Mouse (Mus musculus): Measurements from ENCODE around the gene Sema4g. TPM values are rescaled to one million over a fixed set of nuclear protein-coding genes. Genes with fewer than 3 reads are reported as not detected.
"Not testable (repeated sequence)": the region's sequence is repeated elsewhere in the genome, so short reads cannot be mapped to it uniquely, and the experiment has no call there.

The Sema4g gene
- polyA plus RNA-seq, 1 experiment from 2014 or later = 17.6 TPM

GRCm38 (mm10) chr19:45032570-45033332 lies 43.9 kb downstream of the Sema4g start:
- H3K9me3 ChIP-seq (ENCODE audit: control insufficient read depth, low read length) = no peaks in the 10 kb centered on the region
- no peaks in the 10 kb centered on the region for H3K27me3 ChIP-seq (ENCODE audit: control insufficient read depth, insufficient read depth, low read length)
- peaks cover 5% of the 10 kb centered on the region for H3K36me3 ChIP-seq (ENCODE audit: control insufficient read depth, insufficient read depth, low read length)
- 55% methylated on average over 17 of the region's 17 CpGs for WGBS
- H3K4me2 ChIP-seq (ENCODE audit: low read length) = no peak overlapping the region
- H3K4me3 ChIP-seq (replicated peaks; ENCODE audit: low read depth, low read length) = no peak overlapping the region
- no peak overlapping the region for H3K27ac ChIP-seq (replicated peaks; ENCODE audit: low read depth, low read length)
- 0 out of 2 replicates have a peak, but pooled peaks cover 3% of the 10 kb centered on the region for H3K4me1 ChIP-seq (ENCODE audit: control insufficient read depth, insufficient read depth, low read length)
- 0 out of 2 replicates have a peak overlapping the region, but pooled peaks have one; percentile 6 for H3K9ac ChIP-seq (replicated peaks; ENCODE audit: low read length)
- ATAC-seq (ENCODE audit: low FRiP score, low TSS enrichment) = no peak
- peak; percentile 56 for DNase-seq

GRCm38 (mm10) chr19:45036867-45037266 lies 48.0 kb downstream of the Sema4g start:
- Histone ChIP-seq H3K4me1 (ENCODE audit: control insufficient read depth, insufficient read depth, low read length) (no peaks in the 10 kb centered on the region), H3K27me3 (ENCODE audit: control insufficient read depth, insufficient read depth, low read length) (no peaks in the 10 kb centered on the region), H3K27ac (replicated peaks; ENCODE audit: low read depth, low read length) (no peak overlapping the region), H3K4me3 (replicated peaks; ENCODE audit: low read depth, low read length) (no peak overlapping the region), H3K9me3 (ENCODE audit: control insufficient read depth, low read length) (no peaks in the 10 kb centered on the region), H3K9ac (replicated peaks; ENCODE audit: low read length) (no peak overlapping the region), H3K36me3 (ENCODE audit: control insufficient read depth, insufficient read depth, low read length) (no peaks in the 10 kb centered on the region), H3K4me2 (ENCODE audit: low read length) (no peak overlapping the region)
- 23% methylated on average over 16 of the region's 16 CpGs for WGBS
- no peak for DNase-seq
- ATAC-seq (ENCODE audit: low FRiP score, low TSS enrichment) = no peak

GRCm38 (mm10) chr19:45038198-45038597 lies 49.3 kb downstream of the Sema4g start:
- H3K9ac ChIP-seq (replicated peaks; ENCODE audit: low read length); ATAC-seq (ENCODE audit: low FRiP score, low TSS enrichment); H3K4me3 ChIP-seq (replicated peaks; ENCODE audit: low read depth, low read length); H3K4me1 ChIP-seq (ENCODE audit: control insufficient read depth, insufficient read depth, low read length); DNase-seq; H3K27me3 ChIP-seq (ENCODE audit: control insufficient read depth, insufficient read depth, low read length); H3K4me2 ChIP-seq (ENCODE audit: low read length); H3K36me3 ChIP-seq (ENCODE audit: control insufficient read depth, insufficient read depth, low read length); H3K27ac ChIP-seq (replicated peaks; ENCODE audit: low read depth, low read length); H3K9me3 ChIP-seq (ENCODE audit: control insufficient read depth, low read length): not testable (repeated sequence)
- 92% methylated on average over 7 of the region's 7 CpGs for WGBS

DNA sequence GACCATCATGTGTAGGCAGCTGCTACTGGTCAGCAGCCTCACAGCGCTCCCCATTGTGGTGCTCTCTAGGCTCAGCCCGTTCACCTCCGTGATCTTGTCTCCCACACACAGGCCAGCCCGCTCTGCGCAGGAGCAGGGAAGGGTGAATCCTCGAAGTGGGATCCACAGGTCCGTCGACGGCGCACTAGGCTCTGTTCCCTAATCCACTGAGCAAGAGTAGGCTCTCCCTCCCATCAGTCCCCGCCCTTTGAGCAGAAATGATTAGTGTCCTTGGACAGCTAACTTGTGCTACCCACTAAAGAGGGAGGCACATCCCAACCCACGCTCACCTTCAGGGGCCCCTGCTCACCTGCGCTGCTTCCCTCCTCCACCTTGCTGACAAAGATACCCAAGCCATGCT lies 51.3 kb downstream of the Sema4g start:
- no peak overlapping the region for H3K4me3 ChIP-seq (replicated peaks; ENCODE audit: low read depth, low read length)
- H3K27me3 ChIP-seq (ENCODE audit: control insufficient read depth, insufficient read depth, low read length) = peaks cover under 1% of the 10 kb centered on the region; the same call in 1 of the 2 replicates
- WGBS = 57% methylated on average over 13 of the region's 13 CpGs
- H3K4me2 ChIP-seq (ENCODE audit: low read length) = no peak overlapping the region
- no peak overlapping the region for H3K9ac ChIP-seq (replicated peaks; ENCODE audit: low read length)
- DNase-seq = no peak
- no peaks in the 10 kb centered on the region for H3K4me1 ChIP-seq (ENCODE audit: control insufficient read depth, insufficient read depth, low read length)
- H3K9me3 ChIP-seq (ENCODE audit: control insufficient read depth, low read length) = no peaks in the 10 kb centered on the region
- no peak for ATAC-seq (ENCODE audit: low FRiP score, low TSS enrichment)
- no peaks in the 10 kb centered on the region for H3K36me3 ChIP-seq (ENCODE audit: control insufficient read depth, insufficient read depth, low read length)
- no peak overlapping the region for H3K27ac ChIP-seq (replicated peaks; ENCODE audit: low read depth, low read length)

- Histone ChIP-seq H3K9ac (replicated peaks; ENCODE audit: low read length) (no peak overlapping the region), H3K36me3 (ENCODE audit: control insufficient read depth, insufficient read depth, low read length) (peaks cover 3% of the 10 kb centered on the region; the same call in 1 of the 2 replicates), H3K4me3 (replicated peaks; ENCODE audit: low read depth, low read length) (no peak overlapping the region), H3K27ac (replicated peaks; ENCODE audit: low read depth, low read length) (no peak overlapping the region), H3K9me3 (ENCODE audit: control insufficient read depth, low read length) (no peaks in the 10 kb centered on the region), H3K4me2 (ENCODE audit: low read length) (no peak overlapping the region), H3K27me3 (ENCODE audit: control insufficient read depth, insufficient read depth, low read length) (peaks cover 8% of the 10 kb centered on the region; the same call in 1 of the 2 replicates), H3K4me1 (ENCODE audit: control insufficient read depth, insufficient read depth, low read length) (peaks cover 29% of the 10 kb centered on the region)
- DNase-seq (no peak), ATAC-seq (ENCODE audit: low FRiP score, low TSS enrichment) (no peak)
- 70% methylated on average over 11 of the region's 11 CpGs for WGBS
These were observed 55.6 kb downstream of the Sema4g start for GRCm38 (mm10) chr19:45044389-45044927.

DNA sequence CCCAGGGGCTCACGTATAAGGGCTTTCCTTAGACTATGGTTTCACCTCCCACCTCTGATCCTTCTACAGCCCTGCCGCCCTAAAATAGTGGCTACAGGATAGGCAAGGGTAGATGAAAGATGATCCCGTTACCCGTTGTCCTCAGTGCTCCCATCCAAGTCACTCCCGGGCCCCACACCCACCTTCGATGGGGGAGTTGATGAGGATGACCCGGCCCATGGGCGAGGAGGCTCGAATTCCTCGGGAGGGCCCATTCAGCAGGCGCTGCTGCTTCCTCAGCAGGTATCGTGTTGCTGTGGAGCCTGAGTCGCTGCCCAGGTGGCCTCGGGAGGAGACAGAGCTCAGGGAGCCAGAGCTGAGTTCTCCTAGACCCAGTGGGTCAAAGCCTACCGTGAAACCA lies 56.3 kb downstream of the Sema4g start:
- Histone ChIP-seq H3K9me3 (ENCODE audit: control insufficient read depth, low read length) (no peaks in the 10 kb centered on the region), H3K27me3 (ENCODE audit: control insufficient read depth, insufficient read depth, low read length) (peaks cover 8% of the 10 kb centered on the region; the same call in 1 of the 2 replicates), H3K4me1 (ENCODE audit: control insufficient read depth, insufficient read depth, low read length) (peaks cover 35% of the 10 kb centered on the region), H3K36me3 (ENCODE audit: control insufficient read depth, insufficient read depth, low read length) (peaks cover 10% of the 10 kb centered on the region; the same call in 1 of the 2 replicates), H3K9ac (replicated peaks; ENCODE audit: low read length) (no peak overlapping the region), H3K27ac (replicated peaks; ENCODE audit: low read depth, low read length) (no peak overlapping the region), H3K4me2 (ENCODE audit: low read length) (no peak overlapping the region), H3K4me3 (replicated peaks; ENCODE audit: low read depth, low read length) (no peak overlapping the region)
- 52% methylated on average over 15 of the region's 15 CpGs for WGBS
- no peak for ATAC-seq (ENCODE audit: low FRiP score, low TSS enrichment)
- no peak for DNase-seq

DNA sequence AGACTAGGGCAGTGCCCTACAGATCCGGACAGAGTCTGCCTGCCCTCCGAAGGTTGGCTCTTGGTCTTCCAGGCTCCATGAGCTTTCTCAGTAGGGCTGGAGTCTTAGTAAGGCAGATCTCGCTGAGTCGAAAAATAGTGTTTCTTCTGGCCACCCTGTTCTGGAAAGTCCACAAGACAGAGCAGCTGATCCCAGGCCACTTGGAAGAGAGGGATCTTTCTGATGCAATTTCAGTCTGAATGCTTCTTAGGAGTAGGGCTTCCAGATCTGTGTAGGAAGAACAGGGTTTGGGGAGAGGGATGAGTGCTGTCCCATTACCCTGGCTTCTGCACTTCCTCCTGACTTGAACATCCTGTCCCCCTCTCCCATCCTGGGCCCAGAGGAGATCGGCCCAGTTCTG lies 56.8 kb downstream of the Sema4g start, which contains the start of gene Pdzd7:
Pdzd7 (minus strand) TSS at position 67 of the 400 bp plus-strand sequence.
- 82% methylated on average over 5 of the region's 5 CpGs for WGBS
- DNase-seq = no peak
- peak within 1 kb of the TSS; percentile 66; the same call in 1 of the 2 replicates for H3K9ac ChIP-seq (replicated peaks; ENCODE audit: low read length)
- H3K9me3 ChIP-seq (ENCODE audit: control insufficient read depth, low read length) = no peaks in the 10 kb centered on the region
- H3K36me3 ChIP-seq (ENCODE audit: control insufficient read depth, insufficient read depth, low read length) = peaks cover 15% of the 10 kb centered on the region
- peak within 1 kb of the TSS; percentile 85 for H3K4me2 ChIP-seq (ENCODE audit: low read length)
- peaks cover 8% of the 10 kb centered on the region; the same call in 1 of the 2 replicates for H3K27me3 ChIP-seq (ENCODE audit: control insufficient read depth, insufficient read depth, low read length)
- peak within 1 kb of the TSS; percentile 49 for H3K4me3 ChIP-seq (replicated peaks; ENCODE audit: low read depth, low read length)
- no peak for ATAC-seq (ENCODE audit: low FRiP score, low TSS enrichment)
- H3K4me1 ChIP-seq (ENCODE audit: control insufficient read depth, insufficient read depth, low read length) = peaks cover 35% of the 10 kb centered on the region
- H3K27ac ChIP-seq (replicated peaks; ENCODE audit: low read depth, low read length) = peak within 1 kb of the TSS; percentile 91; the same call in 1 of the 2 replicates

DNA sequence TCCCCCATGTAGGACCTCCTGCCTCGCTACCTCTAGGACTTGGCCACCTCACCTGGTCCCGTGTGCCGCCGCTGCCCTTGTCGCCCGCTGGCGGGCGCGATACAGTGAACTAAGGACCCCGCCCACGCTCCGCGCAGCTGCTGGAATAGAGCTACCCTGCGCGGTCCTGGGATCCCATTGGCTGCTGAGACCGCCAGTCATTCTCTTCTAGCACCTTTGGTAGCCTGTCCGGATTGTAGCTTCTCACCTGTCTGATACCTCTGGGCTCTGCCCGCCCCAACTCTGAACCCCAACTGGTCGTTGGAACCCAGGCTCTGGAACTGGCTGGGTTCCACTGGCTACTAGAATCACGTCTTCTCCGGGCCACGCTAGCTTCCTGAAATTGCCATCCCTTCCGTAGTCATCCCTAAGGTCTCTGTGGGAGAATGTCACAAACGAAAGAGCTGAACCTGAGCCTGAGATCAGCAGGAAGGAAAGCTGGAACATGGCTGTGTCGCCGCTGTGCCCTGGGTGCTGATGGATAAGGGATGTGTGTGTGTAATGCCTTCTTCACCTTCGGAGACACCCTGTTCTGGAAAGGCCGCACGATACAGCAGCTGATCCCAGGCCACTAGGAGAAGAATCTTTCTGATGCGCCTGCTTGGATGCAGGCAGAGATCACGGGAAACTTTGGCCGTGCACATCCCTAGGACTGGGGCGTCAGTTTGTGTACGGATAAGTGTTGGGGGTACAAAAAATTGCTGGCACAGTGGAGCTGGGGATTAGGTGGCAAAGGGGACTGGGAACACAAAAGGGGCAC lies 57.8 kb downstream of the Sema4g start:
- H3K4me2 ChIP-seq (ENCODE audit: low read length) = peak overlapping the region; percentile 85
- no peaks in the 10 kb centered on the region for H3K9me3 ChIP-seq (ENCODE audit: control insufficient read depth, low read length)
- H3K27me3 ChIP-seq (ENCODE audit: control insufficient read depth, insufficient read depth, low read length) = peaks cover 8% of the 10 kb centered on the region; the same call in 1 of the 2 replicates
- peaks cover 21% of the 10 kb centered on the region for H3K36me3 ChIP-seq (ENCODE audit: control insufficient read depth, insufficient read depth, low read length)
- H3K9ac ChIP-seq (replicated peaks; ENCODE audit: low read length) = peak overlapping the region; percentile 66
- H3K4me1 ChIP-seq (ENCODE audit: control insufficient read depth, insufficient read depth, low read length) = peaks cover 35% of the 10 kb centered on the region
- WGBS = 2% methylated on average over 34 of the region's 34 CpGs
- DNase-seq (peak; percentile 93), ATAC-seq (ENCODE audit: low FRiP score, low TSS enrichment) (peak; percentile 62)
- peak overlapping the region; percentile 91 for H3K27ac ChIP-seq (replicated peaks; ENCODE audit: low read depth, low read length)
- H3K4me3 ChIP-seq (replicated peaks; ENCODE audit: low read depth, low read length) = peak overlapping the region; percentile 49
